Mouse (Mus musculus) ES-Bruce4 (cell line): Measurements from ENCODE around the gene Myoc. TPM values are rescaled to one million over a fixed set of nuclear protein-coding genes. Genes with fewer than 3 reads are reported as not detected.

Source experiments
- H3K27ac ChIP-seq: 2 replicates; pipeline ENCODE4 v1.5.1; 2012; ENCODE audit warnings: low read length, inconsistent platforms; ENCODE audit not compliant: insufficient read depth
- H3K27me3 ChIP-seq: 2 replicates; pipeline ENCODE4 v1.6.1; 2012; ENCODE audit warnings: mild to moderate bottlenecking, low read length, inconsistent platforms; ENCODE audit not compliant: control insufficient read depth, poor library complexity, insufficient read depth, severe bottlenecking
- H3K36me3 ChIP-seq: 2 replicates; pipeline ENCODE4 v1.6.1; 2012; ENCODE audit warnings: inconsistent platforms, mild to moderate bottlenecking, low read length, moderate library complexity; ENCODE audit not compliant: control insufficient read depth, poor library complexity, insufficient read depth, severe bottlenecking
- H3K4me1 ChIP-seq: one replicate; pipeline ENCODE4 v1.8.1; 2011; ENCODE audit warnings: low read length; ENCODE audit not compliant: control insufficient read depth, insufficient read depth
- H3K4me3 ChIP-seq: 2 replicates; pipeline ENCODE4 v1.5.1; 2011; ENCODE audit warnings: low read depth, mild to moderate bottlenecking, low read length
- H3K9ac ChIP-seq: 2 replicates; pipeline ENCODE4 v1.6.1; 2012; ENCODE audit warnings: low read depth, mild to moderate bottlenecking, inconsistent platforms; ENCODE audit not compliant: poor library complexity, severe bottlenecking
- H3K9me3 ChIP-seq: replicated peaks from 2 replicates; pipeline ENCODE4 v1.6.1; 2012; ENCODE audit warnings: mild to moderate bottlenecking, low read length, inconsistent platforms; ENCODE audit not compliant: control insufficient read depth, poor library complexity, insufficient read depth, severe bottlenecking
- CTCF ChIP-seq: IDR thresholded peaks from one replicate; pipeline ENCODE4 v1.8.1; 2011; ENCODE audit warnings: low read depth, low read length
- EP300 ChIP-seq: IDR thresholded peaks from 2 replicates; pipeline ENCODE4 v1.6.1; 2011; ENCODE audit warnings: low read depth, low read length; ENCODE audit not compliant: insufficient read depth
- POLR2A ChIP-seq: IDR thresholded peaks from one replicate; pipeline ENCODE4 v1.8.1; 2011; ENCODE audit warnings: low read length; ENCODE audit not compliant: insufficient read depth
- polyA plus RNA-seq: library from polyadenylated mRNA; stranded (reverse); fragments of >200 nt; gene quantifications from 2 replicates; pipeline ENCODE4 v1.2.4, GENCODE M21; 2011; ENCODE audit warnings: low read depth; ENCODE audit not compliant: missing spikeins, insufficient read depth, insufficient read length

Gene Myoc
- polyA plus RNA-seq: not detected in 2 replicates

GRCm38 (mm10) chr1:162639051-162639750 lies at the start of gene Myoc:
Gene Myoc (plus strand): TSS chr1:162639155.
- Histone ChIP-seq H3K9me3 (no peaks in the 10 kb centered on the region), H3K4me3 (no peak within 1 kb of the TSS), H3K27ac (no peak within 1 kb of the TSS), H3K9ac (no peak within 1 kb of the TSS), H3K27me3 (no peaks in the 10 kb centered on the region), H3K4me1 (no peaks in the 10 kb centered on the region), H3K36me3 (no peaks in the 10 kb centered on the region)
- TF ChIP-seq EP300 (no peak), POLR2A (no peak), CTCF (no peak)

DNA sequence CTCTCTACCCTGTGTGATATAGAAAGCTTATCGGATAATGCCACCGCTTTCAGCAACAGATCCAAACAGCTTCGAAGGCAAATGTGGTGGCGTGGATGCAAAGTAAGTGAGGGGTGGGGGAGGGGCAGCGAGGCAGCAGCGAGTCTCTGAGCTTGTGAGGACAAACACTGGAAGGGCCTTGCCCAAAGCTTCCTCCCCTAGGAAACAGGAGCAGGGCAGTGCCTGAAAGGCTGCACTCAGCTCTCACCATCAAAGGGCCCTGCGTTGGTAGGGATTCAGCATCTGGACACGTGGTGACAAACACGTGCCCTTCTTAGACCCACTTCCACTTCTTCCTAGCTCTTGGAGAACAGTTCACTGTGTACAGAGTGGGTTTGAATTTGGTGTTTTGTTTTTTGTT lies 49.5 kb upstream of the Myoc start:
- H3K9me3 ChIP-seq: no peaks in the 10 kb centered on the region
- H3K36me3 ChIP-seq: no peaks in the 10 kb centered on the region
- no peak overlapping the region for H3K27ac ChIP-seq
- H3K27me3 ChIP-seq: no peaks in the 10 kb centered on the region
- peaks cover 2% of the 10 kb centered on the region for H3K4me1 ChIP-seq
- no peak overlapping the region for H3K9ac ChIP-seq
- TF ChIP-seq CTCF: no peak
- TF ChIP-seq POLR2A: no peak
- no peak for TF ChIP-seq EP300
- no peak overlapping the region for H3K4me3 ChIP-seq

DNA sequence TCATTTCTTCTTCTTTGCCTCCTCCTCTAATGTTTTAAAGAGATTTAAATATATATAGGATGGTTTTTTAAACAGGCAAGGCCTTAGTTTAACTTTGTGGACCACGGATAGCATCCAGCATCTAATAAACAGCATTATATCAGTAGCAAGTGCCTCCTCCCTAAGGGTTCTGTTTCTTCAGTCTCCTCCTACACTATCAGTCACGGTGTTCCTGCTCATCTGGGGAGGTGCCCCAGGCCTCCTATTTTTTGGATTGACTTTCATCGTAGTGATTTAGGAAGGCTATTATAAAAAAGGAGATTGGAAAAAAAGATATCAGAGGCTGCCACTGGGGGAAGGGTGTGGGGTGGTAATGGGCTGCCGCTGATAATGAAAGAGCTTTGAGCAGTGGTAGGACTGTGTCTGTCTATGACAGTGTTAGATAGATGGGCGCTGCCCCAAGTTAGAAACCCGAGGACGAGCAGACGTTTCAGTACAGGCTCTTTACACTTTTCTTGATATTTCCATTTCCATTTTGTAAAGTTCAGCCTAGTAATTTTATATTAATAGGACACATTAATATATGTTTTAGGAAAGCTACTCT lies 48.4 kb upstream of the Myoc start:
- TF ChIP-seq CTCF (no peak), EP300 (no peak), POLR2A (no peak)
- Histone ChIP-seq H3K4me3 (no peak overlapping the region), H3K36me3 (no peaks in the 10 kb centered on the region)

DNA sequence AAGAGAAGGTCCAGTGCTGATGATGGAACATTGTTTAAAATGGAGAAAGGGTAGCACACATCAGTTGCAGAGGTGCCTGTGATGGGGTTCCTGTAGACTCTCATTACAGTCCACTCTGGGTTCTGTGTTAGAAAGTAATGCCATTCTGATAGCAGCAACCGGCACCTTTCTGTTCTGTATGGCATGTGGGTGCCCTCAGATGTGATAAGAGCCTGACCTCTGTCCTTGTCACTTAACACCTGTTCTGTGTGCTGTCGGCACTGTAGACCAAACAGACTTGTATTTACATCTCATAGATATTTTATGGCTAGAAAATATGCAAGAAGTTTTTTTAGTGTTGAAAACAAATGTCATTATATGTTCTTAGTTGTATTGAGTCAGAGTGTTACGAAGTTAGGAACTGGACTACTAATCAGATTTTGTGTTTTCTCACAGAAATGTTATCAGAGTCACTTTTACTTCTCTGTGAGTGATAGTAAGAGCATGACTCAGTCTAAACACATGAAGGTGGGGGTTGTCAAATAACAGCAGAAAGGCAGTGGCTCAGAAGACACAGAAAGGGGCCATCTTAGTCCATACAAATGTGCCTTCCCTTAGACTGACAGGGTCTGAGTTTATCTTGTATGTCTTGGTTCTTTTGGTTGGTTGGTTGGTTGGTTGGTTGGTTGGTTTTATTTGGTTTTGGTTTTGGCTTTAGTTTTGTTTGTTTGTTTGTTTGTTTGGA lies 41.4 kb upstream of the Myoc start:
- Histone ChIP-seq H3K4me3 (no peak overlapping the region), H3K27me3 (no peaks in the 10 kb centered on the region), H3K4me1 (no peaks in the 10 kb centered on the region), H3K36me3 (no peaks in the 10 kb centered on the region), H3K9ac (no peak overlapping the region), H3K27ac (no peak overlapping the region), H3K9me3 (no peaks in the 10 kb centered on the region)
- TF ChIP-seq CTCF: no peak
- no peak for TF ChIP-seq POLR2A
- no peak for TF ChIP-seq EP300

More for the DNA sequence above, 48.4 kb upstream of the Myoc start:
- Histone ChIP-seq H3K4me1 (peaks cover 2% of the 10 kb centered on the region), H3K27me3 (no peaks in the 10 kb centered on the region), H3K9me3 (no peaks in the 10 kb centered on the region), H3K9ac (no peak overlapping the region), H3K27ac (no peak overlapping the region)

DNA sequence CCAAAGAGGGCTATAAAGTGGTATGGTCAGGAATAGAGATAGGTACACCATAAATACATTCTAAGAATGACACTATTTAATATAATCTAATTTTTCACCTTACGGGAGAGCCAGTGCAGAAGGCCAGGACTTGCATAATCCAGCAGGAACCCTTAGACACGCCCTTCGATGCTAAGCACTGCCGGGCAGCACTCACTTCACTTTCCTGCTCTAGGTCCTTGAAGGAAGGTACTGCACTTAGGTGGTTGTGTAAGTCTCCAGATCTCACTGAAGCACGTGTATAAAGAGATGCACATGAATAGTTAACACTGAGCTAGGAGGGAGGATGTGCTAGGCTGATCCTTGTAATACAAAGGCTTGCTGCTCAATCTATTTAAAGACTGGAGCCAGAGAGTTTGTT lies 39.3 kb upstream of the Myoc start:
- Histone ChIP-seq H3K27ac (no peak overlapping the region), H3K9me3 (no peaks in the 10 kb centered on the region), H3K4me3 (no peak overlapping the region), H3K9ac (no peak overlapping the region), H3K27me3 (no peaks in the 10 kb centered on the region), H3K4me1 (no peaks in the 10 kb centered on the region), H3K36me3 (no peaks in the 10 kb centered on the region)
- TF ChIP-seq EP300 (no peak), CTCF (no peak), POLR2A (no peak)
